Mouse (Mus musculus): Measurements from ENCODE around the gene Clip4. TPM values are rescaled to one million over a fixed set of nuclear protein-coding genes. Genes with fewer than 3 reads are reported as not detected.

Gene Clip4
- not detected for polyA plus RNA-seq (2017; shearing (Covaris generic))

DNA sequence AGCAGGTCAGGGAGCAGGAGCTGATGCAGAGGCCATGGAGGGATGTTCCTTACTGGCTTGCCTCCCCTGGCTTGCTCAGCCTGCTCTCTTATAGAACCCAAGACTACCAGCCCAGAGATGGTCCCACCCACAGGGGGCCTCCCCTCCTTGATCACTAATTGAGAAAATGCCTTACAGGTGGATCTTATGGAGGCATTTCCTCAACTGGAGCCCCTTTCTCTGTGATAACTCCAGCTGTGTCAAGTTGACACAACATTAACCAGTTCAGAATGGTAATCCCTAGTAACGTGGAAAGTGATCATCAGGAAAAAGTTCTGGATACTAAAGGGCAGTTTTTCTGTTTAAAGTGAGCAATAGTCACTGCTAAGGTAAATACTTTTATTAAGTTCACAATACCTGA lies at the start of gene Clip4:
Gene Clip4 (plus strand): TSS at position 301 of the 400 bp plus-strand sequence.

DNA sequence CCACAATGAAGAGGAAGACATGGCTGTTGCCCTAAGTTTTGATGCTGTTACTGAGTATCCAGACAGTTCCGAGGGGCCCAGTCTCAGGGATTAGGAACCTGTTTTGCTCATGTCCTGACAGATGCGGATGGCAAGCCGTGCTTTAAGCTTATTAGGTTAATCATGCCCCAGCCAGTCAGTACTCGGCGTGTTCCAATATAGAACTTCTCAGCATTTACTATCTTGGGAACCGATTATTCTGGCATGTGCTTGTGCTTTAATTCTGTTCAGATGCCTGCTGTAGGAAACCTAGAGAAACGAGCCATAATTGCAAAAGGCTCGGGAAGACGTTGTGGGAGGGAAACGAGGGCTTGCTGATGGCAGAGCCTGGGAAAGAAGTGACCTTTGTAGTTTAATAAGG lies 15.4 kb upstream of the Clip4 start, which contains the start of gene Pcare:
Gene Pcare (minus strand): TSS at position 64 of the 400 bp plus-strand sequence.

Other genes starting within 250 kb of the Clip4 start
- gene Ndc80, start 241.6 kb upstream of the Clip4 start, polyA plus RNA-seq (2017; shearing (Covaris generic)): 30.2 TPM
- 0.90 TPM for gene Spdya, start 216.4 kb upstream of the Clip4 start, polyA plus RNA-seq (2017; shearing (Covaris generic))
- gene Wdr43, start 152.6 kb upstream of the Clip4 start, polyA plus RNA-seq (2017; shearing (Covaris generic)): 198 TPM
- gene Togaram2, start 95.2 kb upstream of the Clip4 start, polyA plus RNA-seq (2017; shearing (Covaris generic)): not detected
- not detected for gene Pcare, start 15.6 kb upstream of the Clip4 start, polyA plus RNA-seq (2017; shearing (Covaris generic))

Data from naive thymus-derived CD4-positive, alpha-beta T cell, adult 5 months (primary cell).